Mouse (Mus musculus) T-helper 2 cell (primary cell): Measurements from ENCODE around the gene Prpf4.

Experiments
- in situ Hi-C: fragments of 300-600 bp; cut with MboI, MseI; formaldehyde crosslinking; loops from one replicate; pipeline ENCODE4 v1.15.1; 2025; ENCODE audit warnings: high pct_unique_total_duplicates

The Prpf4 gene

DNA sequence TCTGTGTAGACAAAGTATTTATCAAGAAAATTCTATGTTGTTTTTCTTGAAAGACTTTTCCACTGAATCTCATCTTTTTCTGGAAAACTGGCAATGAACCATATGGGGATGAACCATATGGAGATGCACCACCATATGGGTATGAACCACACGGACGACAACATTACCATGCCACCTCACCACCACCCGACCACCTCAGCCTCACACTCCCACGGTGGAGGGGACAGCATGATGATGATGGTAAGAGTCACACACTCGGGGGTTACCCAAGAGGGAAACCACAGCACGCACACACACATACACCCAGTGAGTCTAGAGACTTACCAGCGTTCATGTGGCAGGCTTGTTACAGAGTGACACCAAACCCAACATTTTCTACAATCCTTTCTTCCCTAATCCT is 23.2 kb upstream of the Prpf4 start:
- in situ Hi-C loops = no loop called here

DNA sequence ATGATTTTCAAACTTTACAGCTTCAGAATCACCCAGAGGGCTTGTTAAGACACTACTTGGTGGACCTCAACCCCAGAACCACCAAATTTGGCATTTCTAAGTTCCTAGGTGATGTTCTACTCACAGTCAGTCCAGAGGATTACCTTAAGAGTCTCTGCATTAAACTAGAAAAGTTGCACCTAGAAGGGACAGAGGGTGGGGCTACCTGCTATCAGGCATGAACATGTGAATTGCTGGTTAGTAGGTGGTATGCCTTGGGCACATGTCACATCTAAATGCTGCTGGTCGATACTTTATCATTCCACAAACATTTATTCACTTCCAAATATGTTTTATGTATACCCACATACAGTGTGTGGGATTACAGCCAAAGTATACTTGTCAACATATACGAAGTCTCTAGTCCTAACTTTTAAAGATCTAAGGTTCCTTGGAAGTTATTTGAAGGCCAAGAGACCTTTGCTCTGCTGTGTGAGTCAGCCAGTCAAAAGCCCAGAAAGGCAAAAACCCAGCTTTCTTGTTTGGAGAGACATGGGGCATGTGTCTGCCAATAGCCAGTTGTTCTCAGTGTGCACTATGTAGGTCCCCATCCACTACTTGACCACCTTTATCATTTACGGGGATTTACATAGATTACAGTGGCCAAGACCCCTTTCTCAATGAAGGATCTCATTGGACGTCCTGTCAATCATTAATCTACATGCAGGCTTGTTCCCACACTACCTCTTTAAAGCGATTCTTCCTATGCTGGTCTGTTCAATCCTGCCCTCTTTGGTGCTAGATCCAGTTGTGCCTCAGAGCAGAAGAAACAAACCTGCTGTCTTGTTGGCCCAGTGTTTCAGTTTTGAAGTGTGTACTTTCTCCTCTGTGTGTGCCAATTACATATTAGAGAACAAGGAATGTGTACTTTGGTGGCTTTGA is 18.7 kb upstream of the Prpf4 start:
- in situ Hi-C loops = no loop called here

DNA sequence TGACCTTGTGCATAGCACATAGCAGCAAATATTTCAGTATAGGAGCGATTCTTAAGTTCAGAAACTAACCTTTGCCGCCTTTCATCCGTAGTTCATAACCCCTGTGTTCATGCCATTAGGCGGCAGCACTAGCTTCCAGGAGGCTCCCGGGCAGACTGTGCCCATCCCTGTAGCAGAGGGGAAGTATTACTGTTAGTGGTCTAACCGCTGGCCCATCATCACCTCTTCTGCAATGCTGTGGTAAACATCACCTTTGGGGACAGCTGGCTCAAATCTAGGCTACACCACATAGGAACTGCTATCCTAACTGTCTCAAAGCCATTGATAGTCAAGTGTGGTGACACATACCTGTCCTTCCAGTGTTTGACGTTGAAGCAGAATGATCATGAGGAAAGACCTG is 16.7 kb upstream of the Prpf4 start:
- in situ Hi-C loops = no loop called here

DNA sequence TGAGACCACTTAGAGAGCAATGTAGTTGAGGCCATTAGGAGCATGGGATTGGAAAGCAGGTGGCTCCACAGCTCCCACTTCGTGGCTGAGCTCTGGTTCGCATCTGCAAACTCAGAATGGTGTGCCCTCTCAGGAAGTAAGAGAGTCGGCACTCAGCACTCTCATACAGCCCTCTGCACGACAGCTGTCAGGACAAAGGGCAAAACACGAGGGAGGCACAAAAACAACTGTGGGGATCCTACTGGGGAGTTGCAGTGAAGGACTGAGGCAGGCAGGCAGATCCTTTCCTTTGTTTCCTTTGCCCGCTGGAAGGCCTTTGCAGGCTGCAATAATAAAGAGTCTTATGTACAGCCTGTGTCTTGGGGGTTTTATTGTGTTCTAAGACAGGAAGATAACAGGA is 15.1 kb upstream of the Prpf4 start:
- in situ Hi-C loops = no loop called here

DNA sequence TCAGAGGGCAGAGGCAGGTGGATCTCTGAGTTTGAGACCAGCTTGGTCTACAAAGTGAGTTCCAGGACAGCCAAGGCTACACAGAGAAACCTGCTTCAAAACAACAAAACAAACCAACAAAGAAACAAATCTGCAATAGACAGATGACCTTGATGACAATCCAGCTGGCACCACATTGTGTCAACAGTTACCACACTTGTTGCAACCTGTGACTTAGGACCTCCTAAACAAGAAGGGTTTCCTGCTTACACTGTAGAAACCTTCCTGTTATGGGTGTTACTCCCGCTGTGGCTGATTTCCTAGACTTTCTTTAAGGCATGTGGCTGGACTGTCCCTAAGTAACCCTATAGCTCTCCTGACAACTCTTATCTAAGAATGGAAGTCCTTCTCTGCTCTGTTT is 12.8 kb upstream of the Prpf4 start:
- in situ Hi-C loops = no loop called here

DNA sequence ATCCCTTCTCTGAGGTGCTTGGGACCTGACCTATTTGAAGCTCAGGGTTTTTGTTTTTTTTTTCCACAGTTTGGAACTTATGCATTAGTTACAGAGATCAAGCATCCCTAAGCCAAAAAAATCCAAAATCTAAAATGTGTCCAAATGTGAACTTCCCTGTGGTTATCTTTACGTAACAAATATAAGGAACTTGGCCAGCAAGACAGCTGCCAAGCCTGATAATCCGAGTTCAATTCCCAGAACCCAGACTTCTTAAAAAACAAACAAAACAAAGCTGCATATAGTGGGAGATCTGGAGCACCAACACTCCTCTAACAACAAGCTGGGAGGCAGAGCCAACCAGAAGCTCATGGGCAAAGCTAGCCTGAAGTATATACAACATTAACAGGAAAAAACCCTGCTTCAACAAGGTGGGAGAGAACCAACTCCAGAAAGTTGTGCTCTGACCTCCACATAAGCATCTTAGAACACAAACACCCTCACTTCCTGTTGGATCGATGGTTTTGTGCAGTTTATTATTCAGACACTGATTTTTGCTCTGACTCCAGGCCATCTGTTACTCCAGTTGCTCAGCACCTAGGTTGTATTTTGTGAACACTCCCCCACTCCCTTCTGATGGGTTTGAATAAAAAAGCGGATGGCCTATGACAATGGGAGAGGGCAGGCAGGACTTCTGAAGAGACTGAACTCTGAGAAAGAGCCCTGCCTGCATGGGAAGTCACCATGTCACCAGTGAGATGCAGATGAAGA is 10.8 kb upstream of the Prpf4 start:
- in situ Hi-C loops = no loop called here

DNA sequence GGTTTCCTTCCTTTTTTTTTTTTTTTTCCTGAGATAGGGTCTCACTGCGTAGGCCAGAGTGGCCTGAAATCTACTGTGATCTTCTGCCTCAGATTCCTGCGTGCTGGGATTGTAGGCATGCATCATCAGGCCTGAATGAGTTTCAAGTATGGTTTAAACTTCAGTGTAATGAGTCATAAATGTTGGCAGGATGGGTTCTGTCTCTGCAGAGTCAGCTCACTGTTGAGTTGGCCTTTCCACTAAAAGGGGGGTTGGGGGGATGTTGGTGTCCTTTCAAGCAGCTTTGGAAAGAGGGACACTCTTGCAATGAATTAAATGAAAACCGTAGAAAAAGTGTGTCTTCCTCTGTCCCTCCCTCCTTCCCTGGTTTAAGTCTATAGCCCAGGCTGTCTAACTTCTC is 9.6 kb upstream of the Prpf4 start:
- in situ Hi-C loops = no loop called here

DNA sequence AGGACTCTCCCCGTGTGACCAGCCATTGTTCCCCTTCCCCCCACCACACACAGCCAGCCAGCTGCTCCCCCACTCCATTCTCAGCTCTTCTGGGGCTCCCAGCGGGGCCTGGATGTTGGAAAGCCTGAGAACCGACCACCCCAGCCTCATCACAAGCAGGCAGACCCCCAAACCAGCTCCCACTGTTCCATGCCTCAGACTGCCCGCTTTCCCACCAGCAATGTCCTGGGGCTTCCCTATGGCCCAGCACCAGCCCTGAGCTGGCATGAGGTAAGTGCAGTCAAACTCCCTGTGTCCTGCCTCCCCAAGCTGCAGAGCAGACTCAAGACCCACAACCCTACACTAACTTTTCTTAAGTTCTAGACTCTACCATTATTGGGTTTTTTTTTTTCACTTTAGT is 2.5 kb upstream of the Prpf4 start:
- in situ Hi-C loops = loop anchor here (5.0 to 10.0 kb wide), 2 partner anchors 44 to 1439 kb away; partner anchors contain the start of genes Fkbp15 and Slc31a1

DNA sequence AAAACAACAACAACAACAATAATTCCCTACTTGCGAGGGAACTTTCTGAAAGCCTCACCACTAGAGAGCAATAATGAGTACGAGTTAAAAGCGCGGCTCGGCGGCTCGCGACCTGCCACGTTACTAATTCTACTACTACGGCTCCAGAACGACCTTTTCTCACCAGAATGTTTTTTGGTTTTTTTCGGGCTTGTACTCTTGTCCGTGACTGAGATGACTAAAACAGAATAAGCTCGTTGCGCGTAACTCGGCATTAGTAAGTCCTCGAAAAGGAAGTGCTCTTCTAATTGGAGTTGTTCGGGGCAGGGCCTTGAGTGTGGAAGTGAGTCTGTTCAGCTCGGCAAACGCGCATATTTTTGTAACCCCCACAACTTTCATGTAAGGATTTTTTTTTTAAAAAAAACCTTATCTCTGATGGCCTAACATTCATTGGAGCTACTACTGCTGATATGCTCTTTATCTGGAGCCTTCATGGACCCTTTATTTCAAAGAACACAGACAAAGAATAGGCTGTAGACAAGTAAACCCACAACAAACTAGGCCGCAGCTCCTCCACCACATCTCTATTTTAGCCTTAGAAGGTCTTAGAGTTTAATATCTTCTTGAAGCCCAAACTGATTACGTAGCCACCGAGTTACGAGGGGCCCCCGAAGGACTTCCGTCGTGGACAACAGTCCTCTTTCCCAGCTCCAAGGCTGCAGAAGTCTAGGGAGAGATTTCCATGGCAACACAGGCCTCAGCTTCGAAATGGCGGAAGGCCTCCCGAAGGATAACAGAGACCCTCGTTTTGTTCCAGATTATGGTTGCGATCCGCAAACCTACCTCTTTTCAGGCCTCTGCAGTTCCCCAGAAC is 641 bp upstream of the Prpf4 start:
- in situ Hi-C loops = loop anchor here (5.0 to 10.0 kb wide), 2 partner anchors 46 to 1437 kb away; partner anchors contain the start of genes Fkbp15 and Slc31a1

DNA sequence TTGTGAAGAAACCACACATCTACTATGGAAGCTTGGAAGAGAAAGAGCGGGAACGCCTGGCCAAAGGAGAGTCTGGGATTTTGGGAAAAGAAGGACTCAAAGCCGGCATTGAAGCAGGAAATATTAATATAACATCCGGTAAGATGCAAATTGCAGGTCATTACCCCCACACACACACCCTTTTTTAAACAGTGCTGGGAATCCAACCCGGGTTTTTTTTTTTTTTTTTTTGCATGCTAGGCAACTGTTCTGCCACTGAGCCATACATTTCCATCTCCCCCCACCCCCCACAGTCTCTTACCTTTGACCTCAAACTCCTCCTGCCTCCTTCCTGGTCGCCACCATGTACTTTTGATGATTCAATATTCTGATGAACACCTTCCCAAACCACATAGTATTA is 1.0 kb downstream of the Prpf4 start:
- in situ Hi-C loops = loop anchor here (5.0 to 10.0 kb wide), 2 partner anchors 47 to 1435 kb away; partner anchors contain the start of genes Fkbp15 and Slc31a1

DNA sequence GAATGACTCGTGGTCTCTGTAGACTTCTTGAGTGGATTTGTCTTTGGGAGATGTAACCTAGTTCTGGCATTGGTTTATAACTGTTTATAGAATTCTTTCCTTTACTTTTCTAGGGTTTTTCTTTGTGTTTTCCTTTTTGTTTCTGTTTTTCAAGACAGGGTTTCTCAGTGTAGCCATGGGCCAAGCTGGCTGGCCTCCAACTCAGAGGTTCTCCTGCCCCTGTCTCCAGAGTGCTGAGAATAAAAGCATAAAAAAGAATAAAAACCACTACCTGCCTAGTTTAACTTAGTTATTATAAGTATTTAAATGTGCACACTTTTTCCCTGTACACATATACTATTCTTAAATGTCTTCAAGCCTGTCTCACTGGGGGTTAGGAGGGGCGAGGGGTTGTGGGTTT is 1.7 kb downstream of the Prpf4 start:
- in situ Hi-C loops = no loop called here

DNA sequence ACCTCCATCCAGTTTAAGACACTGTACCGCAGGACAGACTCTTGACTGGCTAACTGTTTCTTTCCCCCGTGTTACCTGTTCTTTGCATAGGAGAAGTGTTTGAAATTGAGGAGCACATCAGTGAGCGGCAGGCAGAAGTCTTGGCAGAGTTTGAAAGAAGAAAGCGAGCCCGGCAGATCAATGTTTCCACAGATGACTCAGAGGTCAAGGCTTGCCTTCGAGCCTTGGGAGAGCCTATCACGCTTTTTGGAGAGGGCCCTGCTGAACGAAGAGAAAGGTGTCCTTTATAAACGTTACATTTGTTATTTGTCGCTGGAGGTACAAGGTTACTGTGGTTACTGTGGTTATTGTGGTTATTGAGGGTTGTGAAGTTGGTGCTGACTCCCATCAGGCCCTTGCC is 3.0 kb downstream of the Prpf4 start:
- in situ Hi-C loops = no loop called here

DNA sequence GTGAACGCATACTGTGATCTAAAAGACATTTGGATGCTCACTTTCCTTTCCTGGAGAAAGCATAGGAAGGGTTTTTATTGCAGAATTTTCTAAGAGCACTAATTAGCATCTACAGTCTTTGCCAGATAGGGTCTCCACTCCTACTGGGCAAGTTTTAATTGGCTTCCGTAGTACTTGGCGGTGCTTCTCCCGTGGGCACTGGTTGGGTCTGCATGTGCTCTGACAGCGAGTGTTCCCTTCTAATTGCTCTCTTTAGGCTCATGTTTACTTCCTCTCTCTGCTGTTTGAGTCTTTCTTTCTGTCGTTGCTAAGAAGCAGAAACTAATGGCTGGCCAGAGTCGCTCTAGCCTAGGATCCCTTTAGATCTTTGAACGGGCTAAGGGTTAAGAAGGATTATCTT is 9.9 kb downstream of the Prpf4 start:
- in situ Hi-C loops = no loop called here

DNA sequence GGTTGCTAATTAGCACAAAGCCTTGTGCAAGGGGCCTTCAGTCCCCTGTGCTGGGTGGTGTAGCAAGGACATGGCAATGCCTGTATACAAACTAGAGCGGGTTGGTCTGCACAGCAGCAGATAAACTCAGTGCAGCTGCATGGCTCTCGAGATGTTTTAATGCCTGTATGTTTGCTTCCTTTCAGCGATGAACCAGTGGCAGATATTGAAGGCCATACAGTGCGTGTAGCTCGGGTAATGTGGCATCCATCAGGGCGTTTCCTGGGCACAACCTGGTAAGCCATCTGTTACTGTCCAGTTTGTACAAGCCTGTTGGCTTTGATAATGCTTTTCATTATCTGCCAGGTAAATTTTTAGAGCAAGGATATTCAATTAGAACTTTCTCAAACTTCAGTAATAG is 10.5 kb downstream of the Prpf4 start:
- in situ Hi-C loops = no loop called here

DNA sequence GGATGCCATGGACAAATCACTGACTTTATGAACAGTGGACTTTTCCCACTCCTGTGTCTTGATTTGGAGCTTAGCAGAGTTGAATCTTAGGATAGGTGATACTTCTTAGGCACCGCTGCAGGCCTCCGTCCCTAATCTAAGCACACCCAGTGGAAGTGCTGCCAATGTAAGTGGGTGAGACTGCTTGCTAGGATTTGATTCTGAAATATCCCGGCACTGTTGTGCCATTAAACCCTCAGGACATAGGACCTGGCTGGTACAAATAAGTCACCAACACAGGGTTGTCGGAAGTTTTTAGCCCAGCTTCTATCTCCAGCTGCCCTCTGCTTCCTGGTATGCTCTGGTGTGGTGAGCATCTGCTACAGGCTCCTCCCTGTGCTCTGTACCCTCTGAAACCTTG is 17.3 kb downstream of the Prpf4 start:
- in situ Hi-C loops = no loop called here

DNA sequence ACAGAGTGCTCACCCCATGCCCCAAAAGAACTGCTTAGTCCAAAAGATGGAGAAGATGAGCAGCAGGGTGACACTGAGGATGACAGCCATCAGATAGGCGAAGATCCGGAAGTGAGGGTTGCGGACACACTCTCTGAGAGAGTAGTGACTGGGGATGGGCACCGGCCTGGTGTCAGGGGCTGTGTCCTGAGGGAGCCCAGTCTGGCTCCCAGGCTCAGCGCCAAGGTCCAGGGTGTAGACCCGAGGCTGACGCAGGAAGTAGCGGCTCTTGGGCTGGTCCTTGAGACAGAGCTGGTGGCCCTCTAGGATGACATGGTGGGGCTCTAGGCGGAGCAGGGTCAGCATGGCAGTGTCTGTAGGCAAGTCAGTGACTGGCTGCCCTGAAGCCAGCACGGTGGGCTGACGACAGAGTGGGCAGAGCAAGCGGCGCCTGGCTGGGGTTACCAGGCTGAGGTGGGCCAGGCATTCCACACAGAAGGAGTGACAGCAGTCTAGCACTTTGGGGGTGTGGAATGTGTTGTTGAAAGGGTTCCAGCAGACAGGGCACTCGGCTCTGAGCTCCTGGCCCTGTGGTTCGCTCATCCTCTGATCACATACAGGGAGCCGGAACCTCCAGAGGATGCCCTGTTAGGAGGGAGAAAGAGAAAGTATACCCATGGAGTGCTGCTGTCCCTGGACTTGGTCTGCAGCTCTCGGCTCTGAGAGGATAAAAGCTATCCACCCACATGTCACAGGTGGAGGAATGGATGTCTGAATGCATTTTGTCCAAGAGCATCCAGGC is 19.6 kb downstream of the Prpf4 start:
- in situ Hi-C loops = no loop called here

DNA sequence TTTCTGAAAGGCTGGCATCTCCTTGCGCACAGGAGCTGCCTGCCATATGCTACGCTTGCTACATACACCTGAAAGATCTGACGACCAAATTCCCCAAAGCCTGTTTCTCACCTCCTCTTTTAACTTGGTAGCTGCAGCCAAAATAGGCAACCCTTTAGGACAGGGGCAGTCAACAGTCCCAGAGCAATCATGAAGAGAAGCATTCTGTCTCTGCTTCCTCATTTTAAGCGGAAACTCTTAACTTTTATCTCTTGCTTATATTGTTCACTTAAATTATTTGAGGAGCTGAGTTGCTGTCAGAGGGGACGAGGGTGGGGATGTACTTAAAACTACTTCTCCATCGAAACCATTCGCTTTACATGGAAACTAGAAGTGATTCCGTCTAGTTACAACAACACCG is 21.0 kb downstream of the Prpf4 start:
- in situ Hi-C loops = no loop called here

DNA sequence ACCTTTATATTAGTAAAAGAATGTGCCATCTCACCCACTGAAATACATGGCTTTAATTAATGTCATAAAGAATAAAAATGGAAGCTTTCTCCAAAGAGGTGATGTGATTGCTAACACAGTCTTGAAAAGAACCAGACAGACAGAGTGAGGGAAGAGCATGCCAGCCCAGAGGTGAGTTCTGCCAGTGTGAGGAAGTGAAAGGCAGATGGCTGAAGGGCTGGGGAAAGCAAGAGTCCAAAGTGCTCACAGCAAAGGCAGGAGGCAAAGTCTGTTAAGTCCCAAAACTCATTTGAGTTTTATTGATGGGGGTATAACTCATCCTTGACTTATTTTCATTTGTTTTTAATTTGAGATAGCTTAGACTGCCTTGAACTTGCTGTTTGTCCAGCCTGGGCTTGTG is 22.1 kb downstream of the Prpf4 start:
- in situ Hi-C loops = no loop called here

DNA sequence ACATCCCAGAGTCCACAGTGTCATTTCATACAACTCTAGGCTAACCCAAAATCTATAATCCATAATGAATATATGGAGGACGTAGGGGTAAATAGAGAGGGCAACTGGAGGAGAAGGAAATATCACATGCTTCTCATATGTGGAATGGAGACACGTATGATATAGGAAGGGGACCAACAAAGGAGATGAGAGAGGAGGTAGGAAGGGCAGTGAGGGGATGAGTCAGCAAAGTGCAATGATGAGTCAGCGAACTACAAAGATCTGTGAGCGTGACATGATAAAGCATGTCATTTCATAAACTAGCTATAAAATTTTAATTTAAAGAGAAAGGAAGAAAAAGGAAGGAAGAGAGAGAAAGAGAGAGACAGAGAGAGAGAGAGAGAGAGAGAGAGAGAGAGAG is 22.9 kb downstream of the Prpf4 start:
- in situ Hi-C loops = no loop called here

DNA sequence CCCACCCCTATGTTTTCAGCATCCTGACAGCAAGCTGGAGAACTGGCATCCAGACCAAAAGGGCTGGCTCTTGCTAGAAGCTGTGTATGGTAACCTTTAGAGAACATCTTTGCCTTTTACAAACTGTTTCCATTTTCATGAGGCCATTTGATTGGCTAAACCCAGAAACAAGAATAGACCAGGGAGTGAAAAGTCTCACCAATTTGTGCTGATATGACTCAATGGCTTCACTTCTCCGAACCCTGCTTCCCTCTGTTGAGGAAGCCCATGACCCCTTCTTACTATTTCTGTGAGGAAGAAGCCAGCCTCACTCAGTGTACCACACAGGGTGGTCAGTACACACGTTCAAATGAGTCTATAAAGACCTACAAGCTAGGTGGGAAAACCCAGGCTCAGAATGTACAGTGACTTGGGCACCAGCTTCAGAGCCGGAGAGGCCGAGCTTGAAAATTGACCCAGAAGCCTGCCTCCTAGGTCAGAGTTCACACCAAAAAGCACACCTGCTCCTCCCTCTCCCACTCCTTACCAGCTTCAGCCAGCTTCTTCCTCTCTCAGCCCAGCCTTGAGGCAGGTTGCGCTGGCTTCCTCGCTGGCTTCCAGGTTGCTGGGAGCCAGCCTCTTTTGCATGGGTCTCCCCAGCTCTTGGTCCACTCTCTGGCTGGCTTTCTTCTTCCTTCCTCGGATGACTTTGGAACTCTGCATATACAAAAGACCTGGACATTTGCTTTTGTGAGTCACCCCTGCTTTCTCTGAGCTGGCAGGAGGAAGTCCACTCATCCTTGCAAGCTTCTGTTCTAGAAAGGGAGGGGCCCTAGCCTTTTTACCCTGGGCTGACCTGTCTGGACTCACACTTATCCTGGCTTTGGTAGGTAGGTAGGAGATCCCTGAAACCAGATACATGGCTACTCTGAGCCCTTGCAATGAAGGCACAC is 25.6 kb downstream of the Prpf4 start:
- in situ Hi-C loops = no loop called here
